Mouse (Mus musculus): ENCODE data around the gene Gm5485. TPM values are rescaled to one million over a fixed set of nuclear protein-coding genes. Genes with fewer than 3 reads are reported as not detected.

The Gm5485 gene
- polyA plus RNA-seq, 1 experiment from 2014 or later, result not detected

- no peak overlapping the region for H3K27ac ChIP-seq (ENCODE audit: low read depth, low read length)
- no peak overlapping the region for H3K9ac ChIP-seq (ENCODE audit: low read depth, low read length)
- ATAC-seq (replicated peaks; ENCODE audit: low FRiP score) (no peak), DNase-seq (ENCODE audit: low spot score) (no peak)
- H3K9me3 ChIP-seq (ENCODE audit: control insufficient read depth, low read length), result no peaks in the 10 kb centered on the region
- 45% methylated on average over 2 of the region's 2 CpGs for WGBS
- no peak overlapping the region for H3K4me2 ChIP-seq
- H3K36me3 ChIP-seq (ENCODE audit: control insufficient read depth, insufficient read depth, low read length), result no peaks in the 10 kb centered on the region
- no peaks in the 10 kb centered on the region for H3K27me3 ChIP-seq (replicated peaks; ENCODE audit: control insufficient read depth, insufficient read depth, low read length)
- H3K4me3 ChIP-seq (ENCODE audit: low read depth, low read length), result no peak overlapping the region
- no peaks in the 10 kb centered on the region for H3K4me1 ChIP-seq (replicated peaks; ENCODE audit: control insufficient read depth, insufficient read depth, low read length)
These were observed 10.3 kb upstream of the Gm5485 start for GRCm38 (mm10) chr16:48422501-48422900.

- H3K4me1 ChIP-seq (replicated peaks; ENCODE audit: control insufficient read depth, insufficient read depth, low read length), result no peaks in the 10 kb centered on the region
- no peak for ATAC-seq (replicated peaks; ENCODE audit: low FRiP score)
- DNase-seq (ENCODE audit: low spot score), result no peak
- no peak overlapping the region for H3K4me2 ChIP-seq
- no peak overlapping the region for H3K27ac ChIP-seq (ENCODE audit: low read depth, low read length)
- no peak overlapping the region for H3K9ac ChIP-seq (ENCODE audit: low read depth, low read length)
- no peak overlapping the region for H3K4me3 ChIP-seq (ENCODE audit: low read depth, low read length)
- WGBS, result 48% methylated on average over 2 of the region's 2 CpGs
- H3K27me3 ChIP-seq (replicated peaks; ENCODE audit: control insufficient read depth, insufficient read depth, low read length), result no peaks in the 10 kb centered on the region
- no peaks in the 10 kb centered on the region for H3K36me3 ChIP-seq (ENCODE audit: control insufficient read depth, insufficient read depth, low read length)
- H3K9me3 ChIP-seq (ENCODE audit: control insufficient read depth, low read length), result no peaks in the 10 kb centered on the region
These were observed 6.8 kb upstream of the Gm5485 start for GRCm38 (mm10) chr16:48419035-48419434.

GRCm38 (mm10) chr16:48418557-48418956 is 6.3 kb upstream of the Gm5485 start:
- H3K9me3 ChIP-seq (ENCODE audit: control insufficient read depth, low read length), result no peaks in the 10 kb centered on the region
- no peaks in the 10 kb centered on the region for H3K27me3 ChIP-seq (replicated peaks; ENCODE audit: control insufficient read depth, insufficient read depth, low read length)
- H3K4me1 ChIP-seq (replicated peaks; ENCODE audit: control insufficient read depth, insufficient read depth, low read length), result no peaks in the 10 kb centered on the region
- WGBS, result 76% methylated on average over 3 of the region's 3 CpGs
- H3K4me3 ChIP-seq (ENCODE audit: low read depth, low read length), result no peak overlapping the region
- no peak overlapping the region for H3K9ac ChIP-seq (ENCODE audit: low read depth, low read length)
- ATAC-seq (replicated peaks; ENCODE audit: low FRiP score), result no peak
- no peaks in the 10 kb centered on the region for H3K36me3 ChIP-seq (ENCODE audit: control insufficient read depth, insufficient read depth, low read length)
- no peak overlapping the region for H3K4me2 ChIP-seq
- no peak for DNase-seq (ENCODE audit: low spot score)
- H3K27ac ChIP-seq (ENCODE audit: low read depth, low read length), result no peak overlapping the region

GRCm38 (mm10) chr16:48410125-48410524 is 2.1 kb downstream of the Gm5485 start:
- ATAC-seq (replicated peaks; ENCODE audit: low FRiP score) (no peak), DNase-seq (ENCODE audit: low spot score) (no peak)
- Histone ChIP-seq H3K27me3 (replicated peaks; ENCODE audit: control insufficient read depth, insufficient read depth, low read length) (no peaks in the 10 kb centered on the region), H3K4me2 (no peak overlapping the region), H3K4me3 (ENCODE audit: low read depth, low read length) (no peak overlapping the region), H3K9me3 (ENCODE audit: control insufficient read depth, low read length) (no peaks in the 10 kb centered on the region), H3K27ac (ENCODE audit: low read depth, low read length) (no peak overlapping the region), H3K36me3 (ENCODE audit: control insufficient read depth, insufficient read depth, low read length) (no peaks in the 10 kb centered on the region), H3K4me1 (replicated peaks; ENCODE audit: control insufficient read depth, insufficient read depth, low read length) (no peaks in the 10 kb centered on the region), H3K9ac (ENCODE audit: low read depth, low read length) (no peak overlapping the region)
- WGBS, result 58% methylated on average over 3 of the region's 3 CpGs

GRCm38 (mm10) chr16:48409580-48409979 is 2.6 kb downstream of the Gm5485 start:
- Histone ChIP-seq H3K27me3 (replicated peaks; ENCODE audit: control insufficient read depth, insufficient read depth, low read length) (no peaks in the 10 kb centered on the region), H3K4me2 (no peak overlapping the region), H3K4me3 (ENCODE audit: low read depth, low read length) (no peak overlapping the region), H3K9ac (ENCODE audit: low read depth, low read length) (no peak overlapping the region), H3K27ac (ENCODE audit: low read depth, low read length) (no peak overlapping the region), H3K36me3 (ENCODE audit: control insufficient read depth, insufficient read depth, low read length) (no peaks in the 10 kb centered on the region), H3K9me3 (ENCODE audit: control insufficient read depth, low read length) (no peaks in the 10 kb centered on the region), H3K4me1 (replicated peaks; ENCODE audit: control insufficient read depth, insufficient read depth, low read length) (no peaks in the 10 kb centered on the region)
- DNase-seq (ENCODE audit: low spot score) (no peak), ATAC-seq (replicated peaks; ENCODE audit: low FRiP score) (no peak)
- 59% methylated on average over 7 of the region's 7 CpGs for WGBS

GRCm38 (mm10) chr16:48405674-48406403 is 6.4 kb downstream of the Gm5485 start:
- Histone ChIP-seq H3K4me3 (ENCODE audit: low read depth, low read length) (no peak overlapping the region), H3K27me3 (replicated peaks; ENCODE audit: control insufficient read depth, insufficient read depth, low read length) (no peaks in the 10 kb centered on the region), H3K9ac (ENCODE audit: low read depth, low read length) (no peak overlapping the region), H3K27ac (ENCODE audit: low read depth, low read length) (no peak overlapping the region), H3K4me2 (no peak overlapping the region), H3K9me3 (ENCODE audit: control insufficient read depth, low read length) (no peaks in the 10 kb centered on the region), H3K36me3 (ENCODE audit: control insufficient read depth, insufficient read depth, low read length) (no peaks in the 10 kb centered on the region), H3K4me1 (replicated peaks; ENCODE audit: control insufficient read depth, insufficient read depth, low read length) (no peaks in the 10 kb centered on the region)
- 79% methylated on average over 10 of the region's 10 CpGs for WGBS
- DNase-seq (ENCODE audit: low spot score) (no peak), ATAC-seq (replicated peaks; ENCODE audit: low FRiP score) (no peak)

GRCm38 (mm10) chr16:48404009-48404408 is 8.2 kb downstream of the Gm5485 start:
- Histone ChIP-seq H3K27me3 (replicated peaks; ENCODE audit: control insufficient read depth, insufficient read depth, low read length) (no peaks in the 10 kb centered on the region), H3K27ac (ENCODE audit: low read depth, low read length) (no peak overlapping the region), H3K4me2 (no peak overlapping the region), H3K9ac (ENCODE audit: low read depth, low read length) (no peak overlapping the region), H3K9me3 (ENCODE audit: control insufficient read depth, low read length) (no peaks in the 10 kb centered on the region), H3K36me3 (ENCODE audit: control insufficient read depth, insufficient read depth, low read length) (no peaks in the 10 kb centered on the region), H3K4me1 (replicated peaks; ENCODE audit: control insufficient read depth, insufficient read depth, low read length) (no peaks in the 10 kb centered on the region), H3K4me3 (ENCODE audit: low read depth, low read length) (no peak overlapping the region)
- ATAC-seq (replicated peaks; ENCODE audit: low FRiP score), result no peak
- DNase-seq (ENCODE audit: low spot score), result no peak

GRCm38 (mm10) chr16:48403423-48403822 is 8.8 kb downstream of the Gm5485 start:
- ATAC-seq (replicated peaks; ENCODE audit: low FRiP score) (no peak), DNase-seq (ENCODE audit: low spot score) (no peak)
- WGBS, result 56% methylated on average over 3 of the region's 3 CpGs

GRCm38 (mm10) chr16:48402963-48403362 is 9.3 kb downstream of the Gm5485 start:
- Histone ChIP-seq H3K4me2 (no peak overlapping the region), H3K36me3 (ENCODE audit: control insufficient read depth, insufficient read depth, low read length) (no peaks in the 10 kb centered on the region), H3K9ac (ENCODE audit: low read depth, low read length) (no peak overlapping the region), H3K4me3 (ENCODE audit: low read depth, low read length) (no peak overlapping the region), H3K4me1 (replicated peaks; ENCODE audit: control insufficient read depth, insufficient read depth, low read length) (no peaks in the 10 kb centered on the region), H3K27ac (ENCODE audit: low read depth, low read length) (no peak overlapping the region), H3K9me3 (ENCODE audit: control insufficient read depth, low read length) (no peaks in the 10 kb centered on the region), H3K27me3 (replicated peaks; ENCODE audit: control insufficient read depth, insufficient read depth, low read length) (no peaks in the 10 kb centered on the region)
- 64% methylated on average over 4 of the region's 4 CpGs for WGBS
- DNase-seq (ENCODE audit: low spot score) (no peak), ATAC-seq (replicated peaks; ENCODE audit: low FRiP score) (no peak)

More at GRCm38 (mm10) chr16:48403423-48403822, 8.8 kb downstream of the Gm5485 start:
- no peak overlapping the region for H3K4me2 ChIP-seq
- H3K4me1 ChIP-seq (replicated peaks; ENCODE audit: control insufficient read depth, insufficient read depth, low read length), result no peaks in the 10 kb centered on the region
- no peak overlapping the region for H3K9ac ChIP-seq (ENCODE audit: low read depth, low read length)
- H3K27ac ChIP-seq (ENCODE audit: low read depth, low read length), result no peak overlapping the region
- no peak overlapping the region for H3K4me3 ChIP-seq (ENCODE audit: low read depth, low read length)
- no peaks in the 10 kb centered on the region for H3K9me3 ChIP-seq (ENCODE audit: control insufficient read depth, low read length)
- H3K36me3 ChIP-seq (ENCODE audit: control insufficient read depth, insufficient read depth, low read length), result no peaks in the 10 kb centered on the region
- H3K27me3 ChIP-seq (replicated peaks; ENCODE audit: control insufficient read depth, insufficient read depth, low read length), result no peaks in the 10 kb centered on the region

All from liver, embryonic 11.5 days (tissue).